Mouse (Mus musculus): ENCODE results near the gene Mxd4.

GRCm38 (mm10) chr5:34202006-34202405, 14.5 kb upstream of the Mxd4 start:
- TF ChIP-seq POLR2A (IDR thresholded peaks at IDR 0.05; ENCODE audit: low read depth, low read length) (no peak), CTCF (IDR thresholded peaks at IDR 0.05; ENCODE audit: borderline replicate concordance, insufficient read depth, low read length) (no peak)

All from embryonic fibroblast, embryonic 13.5 days (primary cell).